Mouse (Mus musculus): ENCODE measurements around the gene Rpl29. TPM values are rescaled to one million over a fixed set of nuclear protein-coding genes. Genes with fewer than 3 reads are reported as not detected.

The Rpl29 gene
- polyA plus RNA-seq, 1 experiment from 2014 or later: 620 TPM

DNA sequence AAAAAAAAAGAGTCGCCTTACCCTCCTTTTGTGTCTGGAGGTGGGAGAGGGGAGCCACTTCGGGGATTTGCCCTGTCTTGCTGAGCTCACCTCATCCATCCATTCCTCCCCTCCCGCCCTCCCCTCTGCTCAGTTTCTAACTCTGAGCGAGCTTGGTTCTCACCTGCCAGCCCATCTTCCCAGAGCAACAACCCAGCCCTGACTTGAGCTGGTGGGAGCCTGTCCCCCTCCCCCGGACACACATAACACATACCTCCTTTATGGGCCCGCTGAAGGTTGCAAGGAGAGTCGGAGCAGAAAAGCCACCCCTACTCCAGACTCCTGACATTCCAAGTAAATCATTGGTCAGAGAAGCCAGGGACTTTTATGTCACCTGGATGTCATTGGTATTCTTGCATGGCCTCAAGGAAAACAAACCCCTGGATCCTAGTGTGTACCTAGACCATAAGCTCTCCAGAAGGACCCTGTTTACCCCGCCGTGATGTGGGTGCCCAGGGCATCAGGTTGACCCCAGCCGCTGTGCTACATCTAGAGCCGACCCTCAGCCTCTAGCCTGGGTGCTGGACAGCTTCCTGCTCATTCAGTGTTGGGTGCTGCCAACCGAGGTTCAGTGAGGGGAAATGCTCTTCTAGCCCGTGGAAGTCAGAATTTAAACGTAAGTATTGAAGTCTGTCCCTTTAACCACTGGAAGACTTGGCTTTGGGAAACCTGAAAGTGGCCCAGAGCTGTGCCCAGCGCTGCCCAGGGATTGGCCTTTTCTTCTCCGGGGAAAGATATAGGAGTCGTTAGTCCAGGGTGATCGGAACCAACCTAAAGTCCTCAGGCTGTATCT lies 8.0 kb upstream of the Rpl29 start:
- WGBS: 8% methylated on average over 17 of the region's 18 CpGs

GRCm38 (mm10) chr9:106421865-106422160 lies 7.4 kb upstream of the Rpl29 start:
- H3K4me3 ChIP-seq: no peak overlapping the region

More for the DNA sequence above, 8.0 kb upstream of the Rpl29 start:
- Histone ChIP-seq H3K27ac (replicated peaks) (no peak overlapping the region), H3K36me3 (no peaks in the 10 kb centered on the region), H3K4me2 (peak overlapping the region; percentile 41), H3K4me3 (no peak overlapping the region), H3K27me3 (peaks cover 7% of the 10 kb centered on the region; the same call in 1 of the 2 replicates), H3K9me3 (no peaks in the 10 kb centered on the region), H3K9ac (no peak overlapping the region; the same call in 1 of the 2 replicates), H3K4me1 (replicated peaks) (peaks cover 34% of the 10 kb centered on the region)
- peak; percentile 43 for ATAC-seq (ENCODE audit: low FRiP score, low read depth)

GRCm38 (mm10) chr9:106428719-106429220 lies 484 bp upstream of the Rpl29 start:
- H3K9ac ChIP-seq: peak overlapping the region; percentile 51
- 11% methylated on average over 11 of the region's 11 CpGs for WGBS
- H3K9me3 ChIP-seq: no peaks in the 10 kb centered on the region
- H3K36me3 ChIP-seq: peaks cover 20% of the 10 kb centered on the region
- peak overlapping the region; percentile 90 for H3K27ac ChIP-seq (replicated peaks)
- ATAC-seq (ENCODE audit: low FRiP score, low read depth): peak; percentile 69
- peaks cover 16% of the 10 kb centered on the region for H3K4me1 ChIP-seq (replicated peaks)
- H3K4me2 ChIP-seq: peak overlapping the region; percentile 79
- H3K4me3 ChIP-seq: peak overlapping the region; percentile 78
- no peaks in the 10 kb centered on the region for H3K27me3 ChIP-seq

More at GRCm38 (mm10) chr9:106421865-106422160, 7.4 kb upstream of the Rpl29 start:
- 0% methylated on average over 3 of the region's 3 CpGs for WGBS
- H3K36me3 ChIP-seq: no peaks in the 10 kb centered on the region
- ATAC-seq (ENCODE audit: low FRiP score, low read depth): peak; percentile 74
- no peak overlapping the region for H3K27ac ChIP-seq (replicated peaks)
- no peaks in the 10 kb centered on the region for H3K9me3 ChIP-seq
- peaks cover 7% of the 10 kb centered on the region; the same call in 1 of the 2 replicates for H3K27me3 ChIP-seq
- H3K9ac ChIP-seq: no peak overlapping the region; the same call in 1 of the 2 replicates
- H3K4me2 ChIP-seq: peak overlapping the region; percentile 41
- peaks cover 34% of the 10 kb centered on the region for H3K4me1 ChIP-seq (replicated peaks)

DNA sequence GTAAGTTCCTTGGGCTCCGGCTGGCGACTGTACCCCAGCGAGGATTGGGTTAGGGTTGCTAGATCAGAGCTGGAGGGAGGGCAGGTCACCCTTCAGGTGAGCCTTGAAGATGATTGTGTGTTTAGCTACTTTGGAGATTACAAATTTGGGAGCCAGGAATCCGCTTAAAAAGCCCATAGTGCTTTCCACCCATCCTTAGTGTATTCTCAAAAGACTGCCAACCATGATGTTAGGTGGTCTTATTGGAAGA lies 686 bp downstream of the Rpl29 start:
- H3K36me3 ChIP-seq: peaks cover 23% of the 10 kb centered on the region
- no peaks in the 10 kb centered on the region for H3K27me3 ChIP-seq
- peak overlapping the region; percentile 90 for H3K9ac ChIP-seq
- WGBS: 5% methylated on average over 4 of the region's 4 CpGs
- peak overlapping the region; percentile 78 for H3K4me3 ChIP-seq
- peak overlapping the region; percentile 79 for H3K4me2 ChIP-seq
- no peak for ATAC-seq (ENCODE audit: low FRiP score, low read depth)
- H3K4me1 ChIP-seq (replicated peaks): peaks cover 16% of the 10 kb centered on the region
- H3K9me3 ChIP-seq: no peaks in the 10 kb centered on the region
- peak overlapping the region; percentile 90 for H3K27ac ChIP-seq (replicated peaks)

GRCm38 (mm10) chr9:106433389-106433788 lies 4.1 kb downstream of the Rpl29 start:
- no peak for ATAC-seq (ENCODE audit: low FRiP score, low read depth)
- Histone ChIP-seq H3K4me2 (no peak overlapping the region), H3K36me3 (peaks cover 23% of the 10 kb centered on the region), H3K4me3 (no peak overlapping the region), H3K4me1 (replicated peaks) (peaks cover 28% of the 10 kb centered on the region), H3K9ac (no peak overlapping the region), H3K27me3 (no peaks in the 10 kb centered on the region), H3K9me3 (no peaks in the 10 kb centered on the region), H3K27ac (replicated peaks) (no peak overlapping the region)
- WGBS: 76% methylated on average over 7 of the region's 7 CpGs

GRCm38 (mm10) chr9:106436566-106436965 lies 7.3 kb downstream of the Rpl29 start:
- H3K9ac ChIP-seq: no peak overlapping the region
- no peak overlapping the region for H3K4me2 ChIP-seq
- H3K36me3 ChIP-seq: peaks cover 20% of the 10 kb centered on the region
- peaks cover 24% of the 10 kb centered on the region for H3K4me1 ChIP-seq (replicated peaks)
- 87% methylated on average over 9 of the region's 9 CpGs for WGBS
- no peak overlapping the region for H3K4me3 ChIP-seq
- H3K9me3 ChIP-seq: no peaks in the 10 kb centered on the region
- no peaks in the 10 kb centered on the region for H3K27me3 ChIP-seq
- no peak overlapping the region for H3K27ac ChIP-seq (replicated peaks)
- no peak for ATAC-seq (ENCODE audit: low FRiP score, low read depth)

DNA sequence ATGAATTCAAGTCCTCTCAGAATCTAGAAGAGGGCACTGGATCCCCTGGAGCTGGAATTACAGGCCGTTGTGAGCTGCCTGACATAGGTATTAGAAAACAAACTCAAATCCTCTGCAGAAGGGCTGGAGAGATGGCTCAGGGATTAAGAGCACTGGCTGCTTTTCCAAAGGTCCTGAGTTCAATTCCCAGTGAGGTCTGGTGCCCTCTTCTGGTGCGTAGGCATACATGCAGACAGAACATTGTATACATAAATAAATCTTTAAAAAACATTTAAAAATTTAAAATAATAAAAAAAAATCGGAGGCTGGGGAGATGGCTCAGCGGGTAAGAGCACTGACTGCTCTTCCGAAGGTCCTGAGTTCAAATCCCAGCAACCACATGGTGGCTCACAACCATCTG lies 13.4 kb downstream of the Rpl29 start:
- no peak for ATAC-seq (ENCODE audit: low FRiP score, low read depth)
- H3K4me2 ChIP-seq: no peak overlapping the region
- H3K36me3 ChIP-seq: no peaks in the 10 kb centered on the region
- H3K4me1 ChIP-seq (replicated peaks): peaks cover 26% of the 10 kb centered on the region
- H3K4me3 ChIP-seq: no peak overlapping the region
- H3K27me3 ChIP-seq: no peaks in the 10 kb centered on the region
- 78% methylated on average over 5 of the region's 5 CpGs for WGBS
- H3K9ac ChIP-seq: no peak overlapping the region
- H3K9me3 ChIP-seq: no peaks in the 10 kb centered on the region
- H3K27ac ChIP-seq (replicated peaks): no peak overlapping the region

GRCm38 (mm10) chr9:106444836-106445235 lies 15.6 kb downstream of the Rpl29 start:
- Histone ChIP-seq H3K9me3 (no peaks in the 10 kb centered on the region), H3K4me1 (replicated peaks) (peaks cover 30% of the 10 kb centered on the region), H3K27ac (replicated peaks) (no peak overlapping the region), H3K4me2 (no peak overlapping the region), H3K4me3 (no peak overlapping the region), H3K36me3 (no peaks in the 10 kb centered on the region), H3K27me3 (no peaks in the 10 kb centered on the region), H3K9ac (no peak overlapping the region)
- 60% methylated on average over 4 of the region's 4 CpGs for WGBS
- no peak for ATAC-seq (ENCODE audit: low FRiP score, low read depth)

- peak within 1 kb of the TSS; percentile 65 for H3K9ac ChIP-seq
- no peaks in the 10 kb centered on the region for H3K9me3 ChIP-seq
- peak within 1 kb of the TSS; percentile 58 for H3K4me3 ChIP-seq
- no peaks in the 10 kb centered on the region for H3K27me3 ChIP-seq
- peak within 1 kb of the TSS; percentile 80 for H3K27ac ChIP-seq (replicated peaks)
- under 1% methylated on average over 24 of the region's 24 CpGs for WGBS
- H3K4me1 ChIP-seq (replicated peaks): peaks cover 31% of the 10 kb centered on the region
- H3K4me2 ChIP-seq: peak within 1 kb of the TSS; percentile 85
- H3K36me3 ChIP-seq: no peaks in the 10 kb centered on the region
- peak; percentile 82 for ATAC-seq (ENCODE audit: low FRiP score, low read depth)
Observed at GRCm38 (mm10) chr9:106447348-106447747, 18.1 kb downstream of the Rpl29 start, which contains the start of the genes Abhd14b and Abhd14a. Abhd14b (plus strand) TSS chr9:106447459. Abhd14a (minus strand) TSS chr9:106447678.

DNA sequence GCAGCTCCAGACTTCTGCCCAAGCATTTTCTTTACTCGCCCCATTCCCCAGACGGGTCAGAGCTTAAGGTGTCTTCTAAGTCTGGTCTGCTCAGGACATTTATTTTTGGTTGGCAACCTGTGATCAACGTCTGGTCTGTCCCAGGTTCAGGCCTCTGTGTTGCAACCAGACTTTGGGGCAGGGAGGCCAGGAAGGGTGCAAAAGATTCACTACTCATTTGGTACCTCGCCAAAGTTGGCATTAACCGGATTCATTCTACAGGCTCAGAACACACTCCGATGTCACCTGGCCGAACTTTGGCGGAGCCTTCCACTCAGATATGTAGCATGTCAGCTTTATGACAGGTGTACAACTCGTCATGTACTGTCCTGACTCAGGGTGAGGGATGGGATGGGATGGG lies 18.7 kb downstream of the Rpl29 start:
- Histone ChIP-seq H3K4me3 (peak overlapping the region; percentile 58), H3K27me3 (no peaks in the 10 kb centered on the region), H3K4me1 (replicated peaks) (peaks cover 37% of the 10 kb centered on the region), H3K4me2 (peak overlapping the region; percentile 85), H3K9ac (peak overlapping the region; percentile 63; the same call in 1 of the 2 replicates), H3K36me3 (no peaks in the 10 kb centered on the region), H3K27ac (replicated peaks) (peak overlapping the region; percentile 80), H3K9me3 (no peaks in the 10 kb centered on the region)
- WGBS: 38% methylated on average over 9 of the region's 9 CpGs
- ATAC-seq (ENCODE audit: low FRiP score, low read depth): no peak

DNA sequence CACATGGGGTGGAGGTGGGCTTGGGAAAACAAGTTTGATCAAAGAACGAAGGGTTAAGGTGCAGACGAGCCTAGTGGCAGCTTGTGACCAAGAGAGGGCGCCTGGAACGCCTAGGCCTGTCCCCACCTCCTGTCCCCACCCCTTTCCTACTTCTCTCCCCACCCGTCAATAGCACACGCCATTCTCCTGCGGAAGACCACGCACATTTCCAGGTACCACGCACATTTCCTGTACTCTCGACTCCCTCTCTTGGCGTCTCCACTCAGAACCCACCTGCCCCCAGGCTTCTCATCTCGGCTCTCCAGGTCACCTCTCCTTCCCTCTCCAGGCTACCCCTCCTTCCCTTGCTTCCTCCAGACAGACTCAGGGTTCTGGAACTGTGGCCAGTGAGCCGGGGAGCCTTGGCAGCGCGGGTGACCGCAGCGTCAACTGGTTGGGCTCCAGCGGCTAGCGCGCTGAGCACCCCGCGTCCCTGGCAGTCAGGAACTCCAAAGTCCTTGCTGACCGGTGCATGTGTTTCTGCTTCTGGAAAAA lies 19.3 kb downstream of the Rpl29 start:
- H3K9me3 ChIP-seq: no peaks in the 10 kb centered on the region
- H3K27me3 ChIP-seq: no peaks in the 10 kb centered on the region
- H3K27ac ChIP-seq (replicated peaks): peak overlapping the region; percentile 80
- under 1% methylated on average over 23 of the region's 23 CpGs for WGBS
- H3K4me2 ChIP-seq: peak overlapping the region; percentile 85
- H3K9ac ChIP-seq: peak overlapping the region; percentile 65
- peak overlapping the region; percentile 46 for H3K4me3 ChIP-seq
- ATAC-seq (ENCODE audit: low FRiP score, low read depth): peak; percentile 60
- H3K4me1 ChIP-seq (replicated peaks): peaks cover 40% of the 10 kb centered on the region
- H3K36me3 ChIP-seq: no peaks in the 10 kb centered on the region

GRCm38 (mm10) chr9:106449947-106450346 lies 20.7 kb downstream of the Rpl29 start:
- ATAC-seq (ENCODE audit: low FRiP score, low read depth): no peak
- Histone ChIP-seq H3K36me3 (no peaks in the 10 kb centered on the region), H3K4me1 (replicated peaks) (peaks cover 47% of the 10 kb centered on the region), H3K4me3 (no peak overlapping the region), H3K27me3 (no peaks in the 10 kb centered on the region), H3K9me3 (no peaks in the 10 kb centered on the region), H3K4me2 (no peak overlapping the region), H3K27ac (replicated peaks) (no peak overlapping the region), H3K9ac (no peak overlapping the region)
- WGBS: 91% methylated on average over 8 of the region's 8 CpGs

Measured in hindbrain, embryonic 15.5 days (tissue).